Mouse (Mus musculus) midbrain, embryonic 14.5 days (tissue): ENCODE data around the gene Mlxip. TPM values are rescaled to one million over a fixed set of nuclear protein-coding genes. Genes with fewer than 3 reads are reported as not detected.
A peak's percentile ranks its signal among the peaks of the same experiment; 100 is the strongest.

Source experiments
- ATAC-seq: fragments of 200-750 bp; cut with Nextera tagmentation; 2 replicates; pipeline ENCODE4 v1.8.0; 2017; ENCODE audit warnings: moderate number of reproducible peaks, moderate library complexity; ENCODE audit not compliant: low FRiP score, low TSS enrichment
- DNase-seq: peaks from one replicate; pipeline ENCODE4 v3.0.0-alpha.2; 2015
- H3K27ac ChIP-seq: fragments of 300-500 bp; sonication (generic); replicated peaks from 2 replicates; pipeline ENCODE4 v1.5.1; 2014; ENCODE audit warnings: mild to moderate bottlenecking, low read depth, low read length, moderate library complexity
- H3K27me3 ChIP-seq: fragments of 300-500 bp; sonication (generic); 2 replicates; pipeline ENCODE4 v1.6.1; 2014; ENCODE audit warnings: low read length, control low read depth, mixed read lengths; ENCODE audit not compliant: control insufficient read depth, insufficient read depth
- H3K36me3 ChIP-seq: fragments of 300-500 bp; sonication (generic); 2 replicates; pipeline ENCODE4 v1.6.1; 2014; ENCODE audit warnings: low read length, control low read depth; ENCODE audit not compliant: control insufficient read depth, insufficient read depth
- H3K4me1 ChIP-seq: fragments of 300-500 bp; sonication (generic); 2 replicates; pipeline ENCODE4 v1.6.1; 2014; ENCODE audit warnings: mild to moderate bottlenecking, antibody characterized with exemption, low read length, control low read depth; ENCODE audit not compliant: control insufficient read depth, insufficient read depth
- H3K4me2 ChIP-seq: fragments of 300-500 bp; sonication (generic); 2 replicates; pipeline ENCODE4 v1.6.1; 2014; ENCODE audit warnings: mild to moderate bottlenecking, low read length, moderate library complexity
- H3K4me3 ChIP-seq: fragments of 300-500 bp; sonication (generic); replicated peaks from 2 replicates; pipeline ENCODE4 v1.5.1; 2014; ENCODE audit warnings: low read depth, low read length
- H3K9ac ChIP-seq: fragments of 300-500 bp; sonication (generic); replicated peaks from 2 replicates; pipeline ENCODE4 v1.6.1; 2014; ENCODE audit warnings: mild to moderate bottlenecking, low read length, moderate library complexity
- H3K9me3 ChIP-seq: fragments of 300-500 bp; sonication (generic); 2 replicates; pipeline ENCODE4 v1.6.1; 2016; ENCODE audit warnings: low read length, control low read depth, mixed read lengths; ENCODE audit not compliant: control insufficient read depth
- WGBS: fragments of 180-500 bp; shearing (Covaris S2); extraction: QIAGEN DNeasy Blood & Tissue Kit; methylation state at CpG from one replicate; pipeline ENCODE4 v1.1.7; 2014; 5-methylcytosine and 5-hydroxymethylcytosine counted together
- polyA plus RNA-seq: library from polyadenylated mRNA; unstranded; fragments of >200 nt; fragmentation: Nextera tagmentation; extraction: Ambion mirVana; gene quantifications from 2 replicates; pipeline ENCODE4 v1.2.1, GENCODE M21; 2014

Mlxip gene
- polyA plus RNA-seq, 1 experiment from 2014 or later = 23.0 TPM

DNA sequence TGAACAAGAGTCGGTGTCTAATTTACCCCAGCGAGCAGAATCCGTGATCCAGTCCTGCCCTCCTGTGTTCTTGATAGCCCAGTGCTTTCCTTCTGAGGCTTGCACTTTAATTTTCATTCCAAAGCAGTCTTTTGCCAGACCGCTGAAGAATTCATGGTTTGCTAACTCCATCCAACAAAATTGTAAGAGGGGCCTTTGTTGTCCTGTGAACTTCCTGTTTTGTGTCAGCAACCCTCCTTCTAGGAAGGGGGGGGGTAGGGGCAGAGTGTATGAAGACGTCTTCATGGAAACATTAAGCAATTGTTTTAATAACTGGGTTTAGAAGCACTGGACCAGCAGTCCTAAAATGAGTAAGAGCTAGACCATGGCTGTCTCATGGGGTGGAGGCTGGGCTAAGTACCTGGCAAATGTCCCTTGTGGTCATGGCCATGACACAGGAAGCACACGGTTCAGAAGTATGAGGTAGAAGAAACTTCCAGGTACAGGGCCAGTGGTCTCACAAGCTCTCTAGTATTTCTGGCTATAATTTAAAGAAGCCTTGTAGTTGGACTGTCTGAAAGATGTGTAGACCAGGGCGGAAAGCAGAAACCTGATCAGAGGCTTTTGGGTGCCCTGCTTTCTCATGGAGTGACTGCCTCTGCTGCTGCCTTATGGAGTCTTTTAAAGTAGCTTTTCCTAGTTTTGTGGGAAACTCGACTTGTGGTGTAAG, 41.6 kb downstream of the Mlxip start:
- H3K9me3 ChIP-seq = no peaks in the 10 kb centered on the region
- H3K9ac ChIP-seq = 0 out of 2 replicates have a peak overlapping the region, but pooled peaks have one; percentile 9
- H3K36me3 ChIP-seq = 0 out of 2 replicates have a peak, but pooled peaks cover 2% of the 10 kb centered on the region
- DNase-seq = peak; percentile 8
- H3K27ac ChIP-seq = no peak overlapping the region
- no peak overlapping the region for H3K4me3 ChIP-seq
- ATAC-seq = no peak
- WGBS = 52% methylated on average over 8 of the region's 8 CpGs
- no peaks in the 10 kb centered on the region for H3K4me1 ChIP-seq
- H3K4me2 ChIP-seq = no peak overlapping the region
- no peaks in the 10 kb centered on the region for H3K27me3 ChIP-seq

DNA sequence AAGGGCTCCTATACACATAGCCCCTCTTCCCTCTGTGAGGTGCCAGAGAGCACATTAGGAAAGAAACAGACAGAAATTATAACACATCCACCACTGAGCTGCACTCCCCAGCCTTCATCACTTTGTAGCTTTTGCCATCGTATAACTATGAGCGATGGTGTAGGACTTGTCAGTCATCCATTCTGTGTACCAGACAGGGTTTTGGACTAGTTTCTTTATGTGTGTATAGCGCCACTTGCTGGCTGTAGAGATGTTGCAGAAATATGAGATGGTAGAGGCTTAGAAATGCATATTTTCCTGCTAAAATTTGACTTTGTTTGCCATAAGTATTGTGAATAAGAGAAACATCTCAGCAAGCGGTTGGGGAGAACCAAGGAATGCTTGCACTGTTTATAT, 42.2 kb downstream of the Mlxip start:
- Histone ChIP-seq H3K9ac (no peak overlapping the region), H3K27me3 (no peaks in the 10 kb centered on the region), H3K9me3 (no peaks in the 10 kb centered on the region), H3K4me3 (no peak overlapping the region), H3K36me3 (peaks cover 3% of the 10 kb centered on the region; the same call in 1 of the 2 replicates), H3K27ac (no peak overlapping the region), H3K4me1 (no peaks in the 10 kb centered on the region), H3K4me2 (no peak overlapping the region)
- DNase-seq (peak; percentile 81), ATAC-seq (no peak)
- WGBS = 29% methylated on average over 4 of the region's 4 CpGs

DNA sequence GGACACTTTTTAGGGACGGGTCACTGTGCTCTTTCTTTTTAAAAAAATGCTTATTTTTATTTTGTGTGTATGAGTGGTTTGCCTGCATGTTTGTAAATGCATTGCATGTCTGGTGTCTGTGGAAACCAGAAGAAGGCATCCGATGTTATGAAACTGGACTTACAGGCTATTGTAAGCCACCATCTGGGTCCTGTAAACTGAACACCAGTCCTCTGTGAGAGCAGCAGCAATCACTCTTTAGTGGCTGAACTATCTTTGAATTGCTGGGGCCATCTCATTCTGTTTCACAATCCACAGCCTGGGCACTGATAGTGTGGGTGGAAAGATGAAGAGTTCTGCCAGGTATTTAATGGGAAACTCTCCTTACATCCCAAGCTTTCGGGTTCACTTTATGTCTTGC, 43.8 kb downstream of the Mlxip start:
- no peak for ATAC-seq
- no peaks in the 10 kb centered on the region for H3K4me1 ChIP-seq

DNA sequence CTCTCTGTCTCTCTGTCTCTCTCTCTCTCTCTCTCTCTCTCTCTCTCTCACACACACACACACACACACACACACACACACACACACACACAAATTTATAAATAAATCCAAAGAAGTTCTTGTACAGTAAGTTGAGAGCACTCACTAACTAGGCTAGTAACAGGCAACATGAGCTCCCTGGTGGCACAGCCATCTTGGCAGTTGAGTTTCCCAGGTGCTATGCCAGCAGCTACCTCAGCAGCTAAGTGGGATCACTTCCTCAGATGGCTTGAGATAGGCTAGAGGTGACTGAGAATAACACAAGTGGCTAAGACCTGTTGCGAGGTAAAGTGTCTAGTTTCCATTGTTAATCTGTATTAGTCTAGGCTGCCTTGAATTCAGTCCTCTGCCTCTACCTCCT, 44.7 kb downstream of the Mlxip start:
- no peaks in the 10 kb centered on the region for H3K4me1 ChIP-seq
- DNase-seq (no peak), ATAC-seq (no peak)
- no peak overlapping the region for H3K27ac ChIP-seq
- H3K4me3 ChIP-seq = no peak overlapping the region
- no peak overlapping the region for H3K9ac ChIP-seq
- no peaks in the 10 kb centered on the region for H3K27me3 ChIP-seq
- WGBS = 93% methylated on average over 1 of the region's 1 CpGs
- no peak overlapping the region for H3K4me2 ChIP-seq
- H3K36me3 ChIP-seq = peaks cover 20% of the 10 kb centered on the region
- H3K9me3 ChIP-seq = no peaks in the 10 kb centered on the region

More for the DNA sequence above, 43.8 kb downstream of the Mlxip start:
- H3K9ac ChIP-seq = no peak overlapping the region
- H3K4me2 ChIP-seq = no peak overlapping the region
- no peak overlapping the region for H3K27ac ChIP-seq
- H3K36me3 ChIP-seq = peaks cover 18% of the 10 kb centered on the region
- no peak overlapping the region for H3K4me3 ChIP-seq
- no peaks in the 10 kb centered on the region for H3K9me3 ChIP-seq
- H3K27me3 ChIP-seq = no peaks in the 10 kb centered on the region
- 91% methylated on average over 3 of the region's 3 CpGs for WGBS
- DNase-seq = no peak

- no peak overlapping the region for H3K4me3 ChIP-seq
- H3K4me1 ChIP-seq = no peaks in the 10 kb centered on the region
- no peak for ATAC-seq
- 76% methylated on average over 4 of the region's 4 CpGs for WGBS
- H3K27me3 ChIP-seq = no peaks in the 10 kb centered on the region
- H3K36me3 ChIP-seq = peaks cover 27% of the 10 kb centered on the region
- no peak overlapping the region for H3K27ac ChIP-seq
- no peak overlapping the region for H3K4me2 ChIP-seq
- H3K9me3 ChIP-seq = no peaks in the 10 kb centered on the region
- peak; percentile 46 for DNase-seq
- H3K9ac ChIP-seq = no peak overlapping the region
These were observed 45.3 kb downstream of the Mlxip start for GRCm38 (mm10) chr5:123439941-123440340.

- 70% methylated on average over 4 of the region's 4 CpGs for WGBS
- DNase-seq = peak; percentile 41
- H3K4me2 ChIP-seq = no peak overlapping the region
- no peaks in the 10 kb centered on the region for H3K4me1 ChIP-seq
- H3K27me3 ChIP-seq = no peaks in the 10 kb centered on the region
- H3K4me3 ChIP-seq = no peak overlapping the region
- no peaks in the 10 kb centered on the region for H3K9me3 ChIP-seq
- no peak overlapping the region for H3K27ac ChIP-seq
- ATAC-seq = no peak
- H3K9ac ChIP-seq = no peak overlapping the region
- peaks cover 34% of the 10 kb centered on the region for H3K36me3 ChIP-seq
These were observed 46.1 kb downstream of the Mlxip start for GRCm38 (mm10) chr5:123440664-123441063.

- no peaks in the 10 kb centered on the region for H3K9me3 ChIP-seq
- H3K4me1 ChIP-seq = no peaks in the 10 kb centered on the region
- H3K4me2 ChIP-seq = no peak overlapping the region
- no peak overlapping the region for H3K9ac ChIP-seq
- H3K27me3 ChIP-seq = no peaks in the 10 kb centered on the region
- no peak for ATAC-seq
- WGBS = 95% methylated on average over 3 of the region's 3 CpGs
- H3K4me3 ChIP-seq = no peak overlapping the region
- no peak for DNase-seq
- H3K27ac ChIP-seq = no peak overlapping the region
- peaks cover 48% of the 10 kb centered on the region for H3K36me3 ChIP-seq
These were observed 47.7 kb downstream of the Mlxip start for GRCm38 (mm10) chr5:123442283-123442682.

- ATAC-seq (no peak), DNase-seq (peak; percentile 79)
- Histone ChIP-seq H3K4me1 (no peaks in the 10 kb centered on the region), H3K9me3 (no peaks in the 10 kb centered on the region), H3K4me3 (no peak overlapping the region), H3K27ac (no peak overlapping the region), H3K4me2 (no peak overlapping the region), H3K36me3 (peaks cover 65% of the 10 kb centered on the region), H3K27me3 (no peaks in the 10 kb centered on the region), H3K9ac (no peak overlapping the region)
- WGBS = 52% methylated on average over 4 of the region's 4 CpGs
These were observed 49.5 kb downstream of the Mlxip start for GRCm38 (mm10) chr5:123444069-123444468.

GRCm38 (mm10) chr5:123444849-123445334, 50.3 kb downstream of the Mlxip start:
- H3K36me3 ChIP-seq = peaks cover 73% of the 10 kb centered on the region
- no peak overlapping the region for H3K4me2 ChIP-seq
- 93% methylated on average over 5 of the region's 5 CpGs for WGBS
- no peak overlapping the region for H3K4me3 ChIP-seq
- H3K9ac ChIP-seq = no peak overlapping the region
- H3K4me1 ChIP-seq = no peaks in the 10 kb centered on the region
- H3K27ac ChIP-seq = no peak overlapping the region
- H3K9me3 ChIP-seq = no peaks in the 10 kb centered on the region
- no peaks in the 10 kb centered on the region for H3K27me3 ChIP-seq
- ATAC-seq = no peak
- DNase-seq = no peak
